1 mouse cellular context compared by ENCODE assay signal in genomic region chr7:128403586-128403985, GRCm38 (mm10).
TF ChIP-seq lines count a peak whose summit lies in the region.

No protein-coding gene starts in this region.

TF ChIP-seq in MEL, 35 proteins besides CTCF, POLR2A, EP300 and RAD21:
- TF ChIP-seq USF1 (IDR thresholded peaks at IDR 0.05; ENCODE audit: low read depth, low read length) (no peak), ZMIZ1 (IDR thresholded peaks at IDR 0.05; ENCODE audit: low read depth, low read length) (no peak), SIN3A (IDR thresholded peaks at IDR 0.05; ENCODE audit: low read length) (no peak), MXI1 (IDR thresholded peaks at IDR 0.05; ENCODE audit: low read depth, low read length) (no peak), ZKSCAN1 (IDR thresholded peaks at IDR 0.05; ENCODE audit: low read depth, low read length) (no peak), CHD1 (IDR thresholded peaks at IDR 0.05; ENCODE audit: low read depth, low read length) (no peak), HCFC1 (IDR thresholded peaks at IDR 0.05; ENCODE audit: low read depth, low read length) (no peak), MAZ (IDR thresholded peaks at IDR 0.05; ENCODE audit: low read depth, low read length) (no peak), MYC (IDR thresholded peaks at IDR 0.05; ENCODE audit: low read depth, low read length) (no peak), NRF1 (IDR thresholded peaks at IDR 0.05; ENCODE audit: insufficient read depth, low read depth, low read length, poor library complexity, severe bottlenecking) (no peak), MEF2A (IDR thresholded peaks at IDR 0.05; ENCODE audit: extremely low read depth, insufficient replicate concordance, low read depth, low read length, poor library complexity, severe bottlenecking) (no peak), NELFE (IDR thresholded peaks at IDR 0.05; ENCODE audit: low read depth, low read length) (no peak), MAX (IDR thresholded peaks at IDR 0.05; ENCODE audit: low read length) (no peak), KAT2A (conservative IDR thresholded peaks at IDR 0.05; ENCODE audit: low read depth, low read length) (no peak), UBTF (IDR thresholded peaks at IDR 0.05; ENCODE audit: borderline replicate concordance, insufficient read depth, low read depth, low read length) (no peak), USF2 (IDR thresholded peaks at IDR 0.05; ENCODE audit: borderline replicate concordance in 1 of 2, insufficient read depth in 1 of 2, low read depth in 1 of 2, low read length in 2 of 2) (no peak), MYB (IDR thresholded peaks at IDR 0.05; ENCODE audit: low read depth, low read length) (no peak), ELF1 (IDR thresholded peaks at IDR 0.05; ENCODE audit: low read depth, low read length) (no peak), MAFK (IDR thresholded peaks at IDR 0.05; ENCODE audit: borderline replicate concordance, low read depth, low read length) (no peak)
